Mouse (Mus musculus): ENCODE data around the gene Efna5. TPM values are rescaled to one million over a fixed set of nuclear protein-coding genes. Genes with fewer than 3 reads are reported as not detected.

Gene Efna5
- polyA plus RNA-seq, 1 experiment from 2014 or later = 47.7 TPM

DNA sequence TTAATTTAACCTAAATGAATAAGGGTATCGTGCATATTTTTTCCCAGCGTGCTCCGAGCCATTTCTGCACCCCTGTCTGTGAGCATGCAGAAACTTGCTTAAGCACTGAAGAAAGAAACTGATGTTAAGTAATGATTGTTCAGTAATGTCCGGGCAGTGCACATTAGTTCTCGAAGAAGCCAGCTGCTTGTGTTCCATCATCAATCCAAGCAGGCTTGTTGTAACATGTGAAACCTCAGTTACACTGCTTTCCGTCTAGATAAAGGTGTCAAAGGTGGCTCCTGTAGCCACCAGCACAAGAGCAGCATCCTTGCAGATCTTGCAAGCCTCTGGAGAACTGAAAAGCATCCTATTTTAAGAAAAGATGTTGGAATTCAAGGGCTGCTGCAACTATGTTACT is 204.3 kb downstream of the Efna5 start:
- H3K27ac ChIP-seq = no peak overlapping the region
- no peaks in the 10 kb centered on the region for H3K36me3 ChIP-seq
- no peaks in the 10 kb centered on the region for H3K27me3 ChIP-seq
- H3K4me3 ChIP-seq = no peak overlapping the region
- no peak overlapping the region for H3K4me2 ChIP-seq
- no peak for ATAC-seq (ENCODE audit: low FRiP score)
- peaks cover 12% of the 10 kb centered on the region for H3K4me1 ChIP-seq (replicated peaks)
- WGBS = 78% methylated on average over 6 of the region's 6 CpGs
- no peak overlapping the region for H3K9ac ChIP-seq
- H3K9me3 ChIP-seq = no peaks in the 10 kb centered on the region

DNA sequence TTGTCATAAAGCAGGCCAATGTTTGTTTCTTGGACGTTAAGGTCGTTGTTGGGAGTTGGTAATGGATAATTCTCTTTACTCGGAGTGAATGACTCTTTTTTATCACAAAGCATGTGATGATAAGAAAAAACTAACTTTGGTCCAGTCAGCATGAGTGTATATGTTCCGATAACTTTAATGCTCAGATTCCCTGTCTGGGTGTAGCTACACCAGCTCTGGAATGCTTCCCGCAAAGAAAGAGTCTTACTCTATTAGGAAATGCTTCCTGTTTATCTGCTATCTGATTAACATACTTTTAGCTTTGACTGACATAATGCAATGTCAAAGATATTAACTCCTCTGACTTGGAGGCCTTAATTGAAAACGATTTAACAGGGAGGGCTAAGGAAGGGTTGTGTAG is 204.7 kb downstream of the Efna5 start:
- Histone ChIP-seq H3K27me3 (no peaks in the 10 kb centered on the region), H3K9me3 (no peaks in the 10 kb centered on the region), H3K4me1 (replicated peaks) (peaks cover 12% of the 10 kb centered on the region), H3K36me3 (no peaks in the 10 kb centered on the region), H3K4me3 (no peak overlapping the region), H3K9ac (no peak overlapping the region), H3K27ac (no peak overlapping the region), H3K4me2 (no peak overlapping the region)
- no peak for ATAC-seq (ENCODE audit: low FRiP score)
- WGBS = 73% methylated on average over 6 of the region's 6 CpGs

DNA sequence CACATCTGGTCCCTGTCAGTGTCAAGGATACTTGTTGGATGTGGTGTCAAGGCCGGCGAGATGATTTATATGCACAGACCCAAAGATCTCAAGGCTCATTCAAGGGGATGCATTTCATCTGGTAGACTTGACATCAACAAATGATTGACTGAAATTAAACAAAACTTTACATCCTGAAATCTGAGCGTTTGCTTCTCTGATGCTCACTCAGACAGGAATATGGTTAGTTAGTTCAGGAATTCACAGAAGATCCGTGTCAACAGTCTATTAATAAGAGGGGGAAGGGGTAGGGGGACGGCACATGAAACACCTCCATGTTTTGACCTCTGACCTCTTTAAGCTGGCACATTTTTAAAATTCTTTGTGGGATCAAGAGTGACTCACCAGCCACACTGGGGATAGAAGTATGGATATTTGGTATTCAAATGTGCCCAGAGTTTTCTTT is 205.3 kb downstream of the Efna5 start:
- no peak for ATAC-seq (ENCODE audit: low FRiP score)
- Histone ChIP-seq H3K9ac (no peak overlapping the region), H3K4me1 (replicated peaks) (peaks cover 12% of the 10 kb centered on the region), H3K27ac (no peak overlapping the region), H3K36me3 (no peaks in the 10 kb centered on the region), H3K27me3 (no peaks in the 10 kb centered on the region), H3K4me2 (no peak overlapping the region), H3K4me3 (no peak overlapping the region), H3K9me3 (no peaks in the 10 kb centered on the region)
- 64% methylated on average over 5 of the region's 5 CpGs for WGBS

DNA sequence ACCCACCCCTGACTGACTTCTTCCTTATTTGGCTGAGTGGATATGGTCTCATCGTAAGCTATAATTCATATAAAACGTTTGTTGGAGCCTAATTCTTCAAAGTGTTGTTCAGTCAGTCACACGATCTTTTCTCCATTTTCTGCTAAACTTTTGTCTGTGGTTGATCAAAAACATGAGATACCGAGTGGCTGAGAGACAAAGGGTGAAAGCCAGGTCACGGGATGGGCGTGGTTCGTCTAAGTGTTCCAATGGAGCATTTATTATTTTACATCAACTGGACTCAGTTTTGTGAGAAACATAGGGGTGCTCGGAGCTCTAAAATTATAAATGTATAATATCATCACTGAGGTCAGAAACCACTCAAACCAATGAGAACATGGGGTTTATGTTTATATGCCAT is 209.0 kb downstream of the Efna5 start:
- H3K4me1 ChIP-seq (replicated peaks) = peaks cover 3% of the 10 kb centered on the region
- WGBS = 79% methylated on average over 8 of the region's 8 CpGs
- H3K27me3 ChIP-seq = no peaks in the 10 kb centered on the region
- no peaks in the 10 kb centered on the region for H3K36me3 ChIP-seq
- H3K27ac ChIP-seq = no peak overlapping the region
- no peak for ATAC-seq (ENCODE audit: low FRiP score)
- no peak overlapping the region for H3K9ac ChIP-seq
- no peak overlapping the region for H3K4me3 ChIP-seq
- no peaks in the 10 kb centered on the region for H3K9me3 ChIP-seq
- H3K4me2 ChIP-seq = no peak overlapping the region

DNA sequence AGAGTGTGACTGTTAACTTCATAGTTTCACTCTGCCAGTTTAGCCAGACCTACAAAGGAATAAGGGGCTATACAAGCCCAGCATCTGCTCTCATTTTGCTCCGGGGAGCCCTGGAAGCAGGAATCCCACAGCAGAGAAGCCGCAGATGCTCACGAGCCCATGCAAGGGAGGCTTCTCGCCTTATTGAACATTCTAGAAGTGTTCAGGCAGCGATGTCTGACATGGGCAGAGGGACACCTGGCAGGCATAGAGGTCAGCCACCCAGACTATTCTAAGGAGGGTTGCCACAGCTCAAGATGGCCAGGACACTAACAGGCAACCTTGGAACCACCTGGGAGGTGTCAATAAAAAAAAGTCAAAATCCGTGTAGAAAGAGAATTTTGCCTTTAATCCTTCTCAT is 214.4 kb downstream of the Efna5 start:
- Histone ChIP-seq H3K9ac (no peak overlapping the region), H3K27me3 (no peaks in the 10 kb centered on the region), H3K4me3 (no peak overlapping the region), H3K4me1 (replicated peaks) (peaks cover 10% of the 10 kb centered on the region; the same call in 1 of the 2 replicates), H3K36me3 (no peaks in the 10 kb centered on the region), H3K4me2 (no peak overlapping the region), H3K9me3 (no peaks in the 10 kb centered on the region), H3K27ac (no peak overlapping the region)
- ATAC-seq (ENCODE audit: low FRiP score) = no peak
- 78% methylated on average over 6 of the region's 6 CpGs for WGBS

DNA sequence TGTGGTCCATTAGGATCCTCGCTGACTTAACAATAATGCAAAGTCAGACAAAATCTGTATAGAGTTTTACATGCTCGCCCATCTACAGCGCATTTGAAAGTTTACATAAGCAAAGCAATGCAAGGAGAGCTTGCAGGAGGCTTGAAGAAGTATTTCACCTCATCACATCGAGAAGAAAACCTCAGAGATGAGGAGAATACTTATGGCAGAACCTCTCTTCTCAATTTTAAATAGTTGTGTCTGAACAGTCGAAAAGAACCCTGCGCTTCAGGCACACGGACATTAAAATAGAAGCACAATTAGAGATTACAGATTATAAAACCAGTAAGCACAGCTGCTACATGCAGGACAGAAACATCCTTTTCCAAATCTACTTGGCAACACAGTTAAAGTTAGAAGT is 215.3 kb downstream of the Efna5 start:
- 82% methylated on average over 7 of the region's 7 CpGs for WGBS
- no peak overlapping the region for H3K9ac ChIP-seq
- ATAC-seq (ENCODE audit: low FRiP score) = no peak
- no peak overlapping the region for H3K4me3 ChIP-seq
- H3K4me1 ChIP-seq (replicated peaks) = peaks cover 13% of the 10 kb centered on the region; the same call in 1 of the 2 replicates
- no peak overlapping the region for H3K27ac ChIP-seq
- no peaks in the 10 kb centered on the region for H3K27me3 ChIP-seq
- H3K4me2 ChIP-seq = no peak overlapping the region
- no peaks in the 10 kb centered on the region for H3K9me3 ChIP-seq
- H3K36me3 ChIP-seq = no peaks in the 10 kb centered on the region

DNA sequence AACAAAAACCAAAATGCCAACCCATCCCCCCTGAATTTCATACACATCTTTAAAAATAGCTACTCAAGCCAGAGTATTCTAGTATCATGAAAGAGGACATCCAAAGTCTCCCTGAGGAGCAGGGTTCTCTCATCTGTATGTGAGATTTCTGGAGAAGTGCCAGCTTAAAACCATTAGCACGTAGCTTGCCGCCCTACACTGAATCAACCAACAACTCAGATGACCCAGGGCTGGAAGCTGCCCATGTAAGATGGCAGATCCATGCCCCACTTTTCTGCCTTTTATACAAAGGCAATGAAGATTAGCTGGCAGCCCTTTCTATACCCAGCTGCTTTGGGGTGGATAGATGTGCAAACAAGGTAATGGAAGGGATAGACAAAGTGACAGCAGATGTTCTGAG is 216.4 kb downstream of the Efna5 start:
- no peak overlapping the region for H3K27ac ChIP-seq
- no peaks in the 10 kb centered on the region for H3K36me3 ChIP-seq
- H3K4me1 ChIP-seq (replicated peaks) = peaks cover 23% of the 10 kb centered on the region
- H3K9ac ChIP-seq = no peak overlapping the region
- no peak for ATAC-seq (ENCODE audit: low FRiP score)
- no peak overlapping the region for H3K4me2 ChIP-seq
- no peak overlapping the region for H3K4me3 ChIP-seq
- no peaks in the 10 kb centered on the region for H3K27me3 ChIP-seq
- H3K9me3 ChIP-seq = no peaks in the 10 kb centered on the region
- 59% methylated on average over 2 of the region's 2 CpGs for WGBS

DNA sequence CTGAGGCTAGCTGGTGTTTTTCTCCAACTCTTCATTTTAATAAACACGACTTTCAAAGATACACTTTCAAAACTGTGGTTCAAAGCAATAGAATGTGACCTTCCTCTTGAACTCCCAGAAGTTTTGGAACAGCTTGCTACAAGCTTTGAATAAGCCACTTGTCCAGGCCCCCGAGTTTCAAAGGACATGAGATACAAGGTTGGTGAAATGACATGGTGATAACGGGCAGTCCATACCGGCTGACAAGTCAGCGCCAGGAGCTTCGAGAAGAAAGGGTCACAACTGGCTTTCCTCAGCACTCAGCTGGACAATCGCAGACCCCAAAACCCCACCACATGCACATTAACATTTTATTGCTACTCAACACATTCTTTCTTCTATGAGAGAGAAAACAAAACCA is 219.3 kb downstream of the Efna5 start:
- H3K36me3 ChIP-seq = no peaks in the 10 kb centered on the region
- 69% methylated on average over 7 of the region's 7 CpGs for WGBS
- no peaks in the 10 kb centered on the region for H3K27me3 ChIP-seq
- H3K4me1 ChIP-seq (replicated peaks) = peaks cover 46% of the 10 kb centered on the region
- no peak overlapping the region for H3K9ac ChIP-seq
- H3K9me3 ChIP-seq = no peaks in the 10 kb centered on the region
- no peak overlapping the region for H3K27ac ChIP-seq
- no peak overlapping the region for H3K4me3 ChIP-seq
- no peak for ATAC-seq (ENCODE audit: low FRiP score)
- no peak overlapping the region for H3K4me2 ChIP-seq

DNA sequence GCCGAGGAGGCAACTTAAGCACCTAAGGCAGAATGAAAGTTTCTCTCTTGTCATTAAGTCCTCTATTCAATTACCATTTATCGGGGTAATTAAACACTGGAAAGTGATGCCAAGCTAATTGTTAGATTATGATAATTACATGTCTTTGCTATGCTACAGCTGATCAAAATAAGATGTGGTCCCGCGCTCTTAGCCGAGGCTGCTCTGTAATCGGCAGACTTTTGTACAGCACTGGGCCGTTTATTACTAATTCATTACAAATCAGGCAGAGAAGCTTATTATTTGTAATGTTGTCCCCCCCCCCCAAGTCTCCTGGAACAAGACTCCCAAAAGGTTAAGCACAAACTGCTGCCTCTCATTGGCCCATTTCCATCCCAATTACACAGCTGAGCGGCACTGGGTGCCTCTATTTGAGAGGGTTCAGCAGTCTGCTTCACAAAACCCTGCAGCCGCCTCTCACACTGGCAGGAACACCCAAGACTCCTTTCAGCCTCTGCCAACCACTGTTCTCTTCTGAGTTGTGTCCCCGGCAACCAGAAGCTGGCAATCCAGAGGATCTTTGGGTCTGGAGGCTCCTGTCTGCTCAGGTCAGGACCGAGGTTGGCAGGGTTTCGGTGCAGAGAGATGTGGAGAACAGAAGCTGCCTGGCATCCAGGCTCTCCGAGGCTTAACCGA is 221.5 kb downstream of the Efna5 start:
- H3K9me3 ChIP-seq = no peaks in the 10 kb centered on the region
- 28% methylated on average over 14 of the region's 14 CpGs for WGBS
- no peak overlapping the region for H3K9ac ChIP-seq
- peak overlapping the region; percentile 36 for H3K4me2 ChIP-seq
- peak; percentile 95 for ATAC-seq (ENCODE audit: low FRiP score)
- no peaks in the 10 kb centered on the region for H3K27me3 ChIP-seq
- peaks cover 50% of the 10 kb centered on the region for H3K4me1 ChIP-seq (replicated peaks)
- H3K27ac ChIP-seq = peak overlapping the region; percentile 80
- H3K4me3 ChIP-seq = no peak overlapping the region
- no peaks in the 10 kb centered on the region for H3K36me3 ChIP-seq

DNA sequence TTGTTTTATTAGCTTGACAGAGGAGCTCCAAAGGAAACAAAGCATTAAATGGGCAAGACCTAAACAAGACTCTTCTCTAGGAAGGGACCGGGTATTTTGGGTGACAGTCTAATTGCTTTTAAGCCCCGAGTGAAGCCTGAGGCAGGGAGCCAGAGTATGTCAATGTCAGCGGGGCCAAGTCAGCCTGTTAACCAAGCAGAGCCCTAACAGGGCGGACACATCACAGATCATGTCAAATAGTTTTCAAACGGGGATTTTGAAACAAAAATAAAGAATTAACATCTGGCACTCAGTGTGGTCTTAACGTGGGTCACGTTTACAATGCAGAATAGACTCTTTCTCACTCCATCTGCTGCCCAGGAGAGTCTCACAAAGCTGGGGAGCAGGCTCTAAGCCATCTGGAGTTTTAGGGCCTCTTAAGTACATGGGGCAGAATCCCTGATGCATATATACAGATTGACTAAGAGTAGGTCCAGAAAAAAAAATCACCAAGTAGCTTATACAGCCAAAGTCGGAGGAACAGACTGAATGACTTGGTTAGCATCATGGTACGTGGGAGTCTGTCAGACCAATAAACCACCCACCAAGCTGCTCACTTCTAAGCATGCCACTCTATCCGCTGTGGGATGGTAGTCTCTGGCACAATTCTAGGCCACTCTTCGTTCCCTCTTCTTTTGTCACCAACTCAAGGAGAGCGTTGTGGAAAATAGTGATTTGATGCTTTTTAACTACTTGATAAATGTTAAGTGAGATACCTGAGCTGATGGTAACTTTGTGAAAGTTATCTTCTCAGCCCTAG is 223.1 kb downstream of the Efna5 start:
- Histone ChIP-seq H3K4me3 (no peak overlapping the region), H3K9ac (no peak overlapping the region), H3K4me2 (no peak overlapping the region), H3K4me1 (replicated peaks) (peaks cover 50% of the 10 kb centered on the region), H3K36me3 (no peaks in the 10 kb centered on the region), H3K9me3 (no peaks in the 10 kb centered on the region), H3K27me3 (no peaks in the 10 kb centered on the region), H3K27ac (no peak overlapping the region)
- 50% methylated on average over 12 of the region's 12 CpGs for WGBS
- ATAC-seq (ENCODE audit: low FRiP score) = no peak

DNA sequence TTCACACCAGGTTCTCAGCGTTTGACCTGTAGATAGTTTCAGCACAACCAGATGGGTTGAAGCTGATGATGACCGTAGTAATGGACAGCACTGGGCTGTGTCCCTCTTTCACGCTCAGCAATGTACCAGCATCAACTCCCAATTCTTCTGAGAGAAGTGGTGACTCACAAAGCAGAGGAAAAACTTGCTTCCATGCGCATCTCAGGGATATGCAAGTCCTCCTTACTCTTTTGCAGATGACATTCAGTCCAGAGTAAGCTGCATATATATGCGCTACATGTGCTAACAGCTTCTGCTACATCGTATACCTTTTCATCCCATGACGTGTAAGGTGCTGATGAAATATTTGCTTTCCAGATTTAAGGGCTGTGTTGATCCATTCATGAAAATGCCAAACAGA is 224.1 kb downstream of the Efna5 start:
- 85% methylated on average over 7 of the region's 7 CpGs for WGBS
- Histone ChIP-seq H3K4me1 (replicated peaks) (peaks cover 57% of the 10 kb centered on the region), H3K4me2 (no peak overlapping the region), H3K27ac (no peak overlapping the region), H3K4me3 (no peak overlapping the region), H3K36me3 (no peaks in the 10 kb centered on the region), H3K9ac (no peak overlapping the region), H3K9me3 (no peaks in the 10 kb centered on the region), H3K27me3 (no peaks in the 10 kb centered on the region)
- no peak for ATAC-seq (ENCODE audit: low FRiP score)

DNA sequence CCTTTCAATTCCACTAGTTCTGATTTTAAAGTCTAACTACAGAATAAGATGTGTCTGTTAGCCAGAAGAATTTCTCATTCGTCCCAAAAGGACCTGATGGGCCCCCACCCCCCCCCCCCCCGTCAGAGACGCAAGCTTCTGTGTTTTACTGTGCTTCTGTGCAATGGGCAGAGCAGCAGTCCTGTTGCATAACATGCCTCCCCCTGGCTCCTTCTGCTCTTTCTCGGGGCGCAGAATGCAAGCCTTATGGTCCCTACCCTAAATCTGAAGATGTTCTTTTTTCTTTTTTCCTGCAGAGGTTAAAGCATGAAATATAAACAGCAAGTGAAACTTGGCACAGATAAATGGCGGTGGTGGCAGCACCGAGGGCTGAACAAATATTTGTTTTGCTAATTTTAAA is 224.5 kb downstream of the Efna5 start:
- Histone ChIP-seq H3K4me3 (no peak overlapping the region), H3K27me3 (no peaks in the 10 kb centered on the region), H3K4me1 (replicated peaks) (peaks cover 53% of the 10 kb centered on the region), H3K9me3 (no peaks in the 10 kb centered on the region), H3K27ac (no peak overlapping the region), H3K9ac (no peak overlapping the region), H3K4me2 (no peak overlapping the region), H3K36me3 (no peaks in the 10 kb centered on the region)
- no peak for ATAC-seq (ENCODE audit: low FRiP score)
- 79% methylated on average over 7 of the region's 7 CpGs for WGBS

DNA sequence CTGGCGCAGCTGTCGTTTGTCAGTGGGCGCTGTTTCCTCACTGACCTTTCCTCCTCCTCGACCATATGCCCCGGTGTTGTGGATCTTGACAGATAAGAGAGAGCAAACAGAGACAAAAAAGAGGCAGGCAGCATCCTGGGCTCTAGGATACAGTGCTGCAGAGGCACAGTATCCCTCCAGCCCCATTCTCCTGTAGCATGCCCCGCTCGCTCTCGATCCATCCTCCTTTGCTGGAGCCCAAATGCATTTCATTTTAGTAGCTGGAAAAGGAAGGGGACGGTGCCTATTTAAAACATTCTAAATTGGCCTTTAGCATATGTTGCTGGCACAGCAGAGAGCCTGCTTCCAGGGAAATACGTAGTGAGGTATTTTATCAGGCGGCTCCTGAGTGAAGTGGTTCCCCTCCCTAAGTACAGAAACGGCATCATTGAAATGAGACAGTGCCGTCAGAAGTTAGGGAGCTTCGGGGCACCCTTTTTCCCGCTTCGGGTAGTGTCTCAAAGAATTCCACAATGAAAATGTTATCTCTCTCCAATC is 225.2 kb downstream of the Efna5 start:
- Histone ChIP-seq H3K4me1 (replicated peaks) (peaks cover 51% of the 10 kb centered on the region), H3K36me3 (no peaks in the 10 kb centered on the region), H3K4me2 (no peak overlapping the region), H3K27me3 (no peaks in the 10 kb centered on the region), H3K4me3 (no peak overlapping the region), H3K9me3 (no peaks in the 10 kb centered on the region), H3K27ac (no peak overlapping the region), H3K9ac (no peak overlapping the region)
- ATAC-seq (ENCODE audit: low FRiP score) = no peak
- WGBS = 66% methylated on average over 16 of the region's 16 CpGs
